Mouse (Mus musculus): ENCODE data around the gene Creb1. TPM values are rescaled to one million over a fixed set of nuclear protein-coding genes. Genes with fewer than 3 reads are reported as not detected.
A peak's percentile ranks its signal among the peaks of the same experiment; 100 is the strongest.

The Creb1 gene
- polyA plus RNA-seq, 1 experiment from 2014 or later, result 31.4 TPM

DNA sequence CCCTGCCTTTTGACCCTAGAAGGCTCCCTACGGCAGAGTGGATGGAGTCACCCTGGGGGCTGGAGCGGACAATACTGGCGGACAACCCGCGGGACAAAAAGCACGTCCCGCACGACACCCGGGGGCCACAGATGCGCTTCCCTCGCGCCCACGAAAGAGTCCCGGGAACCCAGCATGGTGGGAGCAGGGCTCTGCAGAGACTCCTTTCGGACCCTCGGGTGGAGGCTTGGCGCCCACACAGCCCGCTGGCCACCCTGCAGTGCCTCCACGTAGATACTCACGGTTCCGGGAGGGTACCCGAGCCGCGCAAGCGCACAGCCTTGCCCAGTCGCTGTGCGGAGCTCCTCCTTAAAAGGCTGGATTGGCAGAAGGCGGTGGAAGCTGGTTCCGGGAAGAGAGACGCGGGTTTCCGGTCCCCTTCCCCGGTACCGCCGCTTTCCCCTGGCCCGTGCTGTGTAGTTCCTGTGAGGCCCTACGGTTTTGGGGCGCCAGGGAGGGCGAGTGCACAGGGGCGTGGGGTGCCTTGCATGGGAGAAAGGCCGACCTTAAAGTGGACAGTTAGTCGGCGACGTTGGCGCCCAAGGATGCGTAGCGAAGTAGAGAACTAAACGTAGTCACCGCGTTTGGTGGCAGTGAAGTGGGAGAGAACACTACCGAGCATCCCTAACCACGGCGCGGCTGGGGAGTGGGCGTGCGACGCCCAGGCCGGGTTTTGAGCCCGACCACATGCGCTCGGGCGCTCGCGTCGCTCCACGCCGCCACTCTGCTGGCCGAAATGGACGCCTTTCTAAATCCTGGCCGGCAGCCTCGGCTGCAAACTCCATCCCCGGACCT, 84.7 kb downstream of the Creb1 start, which contains the start of gene Mettl21a:
TSS of gene Mettl21a (minus strand) at position 362 of the 834 bp plus-strand sequence.
- peak within 1 kb of the TSS; percentile 96 for H3K9ac ChIP-seq (ENCODE audit: low read depth, low read length)
- peak within 1 kb of the TSS; percentile 82 for H3K4me3 ChIP-seq (ENCODE audit: low read depth, low read length)
- under 1% methylated on average over 72 of the region's 72 CpGs for WGBS
- peak within 1 kb of the TSS; percentile 96 for H3K27ac ChIP-seq (ENCODE audit: low read depth, low read length)
- H3K9me3 ChIP-seq (ENCODE audit: control insufficient read depth, low read length), result no peaks in the 10 kb centered on the region
- DNase-seq (ENCODE audit: low spot score) (peak; percentile 89), ATAC-seq (replicated peaks; ENCODE audit: low FRiP score) (peak; percentile 92)
- H3K27me3 ChIP-seq (replicated peaks; ENCODE audit: control insufficient read depth, insufficient read depth, low read length), result no peaks in the 10 kb centered on the region
- peak within 1 kb of the TSS; percentile 88 for H3K4me2 ChIP-seq
- H3K36me3 ChIP-seq (ENCODE audit: control insufficient read depth, insufficient read depth, low read length), result no peaks in the 10 kb centered on the region; the same call in 1 of the 2 replicates
- H3K4me1 ChIP-seq (replicated peaks; ENCODE audit: control insufficient read depth, insufficient read depth, low read length), result peaks cover 17% of the 10 kb centered on the region

DNA sequence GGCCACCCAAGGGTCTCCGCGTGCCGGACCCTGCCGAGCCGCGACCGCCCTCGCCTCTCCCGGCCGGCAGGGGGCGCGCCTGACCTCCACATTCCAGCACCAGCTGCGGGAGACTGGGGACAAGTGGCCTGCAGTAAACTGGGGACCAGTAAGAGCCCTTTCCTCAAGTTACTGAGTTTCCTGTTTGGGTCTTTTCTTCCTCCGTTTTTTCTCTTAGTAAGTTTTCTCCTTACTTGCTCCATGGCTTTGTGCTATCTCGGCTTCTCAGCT, 85.2 kb downstream of the Creb1 start:
- peak; percentile 90 for DNase-seq (ENCODE audit: low spot score)
- Histone ChIP-seq H3K27ac (ENCODE audit: low read depth, low read length) (peak overlapping the region; percentile 96), H3K36me3 (ENCODE audit: control insufficient read depth, insufficient read depth, low read length) (no peaks in the 10 kb centered on the region), H3K9me3 (ENCODE audit: control insufficient read depth, low read length) (no peaks in the 10 kb centered on the region), H3K4me3 (ENCODE audit: low read depth, low read length) (peak overlapping the region; percentile 82), H3K4me2 (peak overlapping the region; percentile 88), H3K4me1 (replicated peaks; ENCODE audit: control insufficient read depth, insufficient read depth, low read length) (peaks cover 17% of the 10 kb centered on the region), H3K27me3 (replicated peaks; ENCODE audit: control insufficient read depth, insufficient read depth, low read length) (no peaks in the 10 kb centered on the region), H3K9ac (ENCODE audit: low read depth, low read length) (peak overlapping the region; percentile 96)
- peak; percentile 85 for ATAC-seq (replicated peaks; ENCODE audit: low FRiP score)
- WGBS, result under 1% methylated on average over 13 of the region's 15 CpGs

DNA sequence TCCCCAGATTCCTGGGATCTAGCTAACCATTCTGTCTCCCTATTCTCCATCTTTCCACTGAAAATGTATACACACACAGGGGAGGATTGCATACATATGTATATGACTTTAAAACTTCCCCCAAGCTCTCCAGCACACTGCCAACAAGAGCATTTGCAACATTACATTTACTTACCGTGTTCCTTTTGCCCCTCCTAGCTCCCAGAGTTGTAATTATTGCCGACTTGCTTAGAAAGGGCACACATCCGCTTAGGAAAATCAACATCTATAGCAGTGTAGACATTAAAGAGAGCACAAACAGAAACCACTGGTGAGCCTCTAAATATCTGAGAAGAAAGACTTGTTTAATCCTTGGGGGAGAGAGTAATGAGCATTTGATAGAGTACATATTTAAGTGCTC, 85.8 kb downstream of the Creb1 start:
- ATAC-seq (replicated peaks; ENCODE audit: low FRiP score) (no peak), DNase-seq (ENCODE audit: low spot score) (no peak)
- Histone ChIP-seq H3K4me1 (replicated peaks; ENCODE audit: control insufficient read depth, insufficient read depth, low read length) (peaks cover 17% of the 10 kb centered on the region), H3K27ac (ENCODE audit: low read depth, low read length) (0 out of 2 replicates have a peak overlapping the region, but pooled peaks have one; percentile 96), H3K36me3 (ENCODE audit: control insufficient read depth, insufficient read depth, low read length) (no peaks in the 10 kb centered on the region), H3K9ac (ENCODE audit: low read depth, low read length) (peak overlapping the region; percentile 96), H3K27me3 (replicated peaks; ENCODE audit: control insufficient read depth, insufficient read depth, low read length) (no peaks in the 10 kb centered on the region), H3K9me3 (ENCODE audit: control insufficient read depth, low read length) (no peaks in the 10 kb centered on the region), H3K4me3 (ENCODE audit: low read depth, low read length) (peak overlapping the region; percentile 82), H3K4me2 (peak overlapping the region; percentile 88)
- 71% methylated on average over 3 of the region's 3 CpGs for WGBS

DNA sequence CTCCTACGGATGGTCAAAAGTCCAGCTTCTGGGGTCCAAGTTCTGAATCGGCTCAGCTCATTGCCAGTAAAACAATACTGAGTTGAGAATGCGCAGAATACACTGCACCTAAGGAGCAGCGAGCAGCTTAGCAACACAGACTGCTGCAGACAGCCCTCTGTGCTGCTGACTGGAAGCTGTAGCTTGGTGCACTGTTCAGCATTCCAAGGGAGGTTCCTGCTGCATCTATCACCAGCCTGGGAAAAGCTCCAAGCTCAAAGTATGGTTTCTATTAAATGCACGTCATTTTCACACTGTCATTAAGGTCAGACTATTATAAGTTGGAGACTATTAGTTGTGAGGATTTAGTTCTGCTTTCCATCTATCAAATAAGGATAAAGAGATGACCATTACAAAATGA, 88.7 kb downstream of the Creb1 start:
- Histone ChIP-seq H3K27ac (ENCODE audit: low read depth, low read length) (no peak overlapping the region), H3K4me2 (no peak overlapping the region), H3K9me3 (ENCODE audit: control insufficient read depth, low read length) (no peaks in the 10 kb centered on the region), H3K27me3 (replicated peaks; ENCODE audit: control insufficient read depth, insufficient read depth, low read length) (no peaks in the 10 kb centered on the region), H3K4me1 (replicated peaks; ENCODE audit: control insufficient read depth, insufficient read depth, low read length) (peaks cover 10% of the 10 kb centered on the region), H3K4me3 (ENCODE audit: low read depth, low read length) (no peak overlapping the region), H3K9ac (ENCODE audit: low read depth, low read length) (no peak overlapping the region), H3K36me3 (ENCODE audit: control insufficient read depth, insufficient read depth, low read length) (no peaks in the 10 kb centered on the region)
- 87% methylated on average over 5 of the region's 5 CpGs for whole genome bisulfite sequencing
- ATAC-seq (replicated peaks; ENCODE audit: low FRiP score) (no peak), DNase-seq (ENCODE audit: low spot score) (no peak)

DNA sequence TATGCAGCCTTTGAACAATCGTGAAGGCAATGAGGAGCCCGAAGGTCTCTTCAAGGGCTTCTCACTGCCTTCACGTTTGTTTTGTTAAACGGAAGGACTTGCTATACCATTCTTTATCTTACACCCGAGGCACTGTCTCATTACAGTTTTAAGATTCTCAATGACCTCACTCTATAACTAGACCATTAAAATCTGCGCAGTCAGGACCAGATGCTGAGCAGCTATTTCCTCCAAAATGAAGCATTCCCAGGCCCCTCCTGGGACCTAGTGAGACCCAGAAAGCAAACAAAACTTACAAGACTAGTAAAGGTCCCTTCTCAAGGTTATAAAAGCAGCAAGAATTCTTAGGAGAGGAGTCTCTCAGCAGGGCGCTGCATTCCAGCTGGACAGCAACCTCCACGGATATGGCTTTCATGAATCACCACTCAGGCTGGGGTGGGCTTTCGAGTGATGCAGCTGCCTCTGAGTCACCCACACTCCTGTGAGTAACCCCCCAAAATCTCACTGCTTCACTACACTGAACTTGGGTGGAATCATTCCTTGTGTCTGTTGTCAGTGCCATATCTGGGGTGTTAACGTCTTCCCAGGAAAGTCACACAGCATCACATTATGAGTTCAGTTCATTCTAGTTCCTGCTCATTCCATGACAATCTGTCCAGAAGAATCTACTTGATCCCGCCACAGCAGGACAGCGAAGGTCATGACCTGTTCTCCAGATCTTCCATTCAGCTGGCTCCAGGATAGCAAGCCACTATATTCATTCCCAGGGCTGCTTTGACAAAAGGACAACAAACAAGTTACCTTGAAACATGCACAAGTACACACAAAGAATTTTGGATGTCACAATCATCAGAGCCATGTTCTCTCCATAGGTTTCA, 91.4 kb downstream of the Creb1 start:
- DNase-seq (ENCODE audit: low spot score) (no peak), ATAC-seq (replicated peaks; ENCODE audit: low FRiP score) (no peak)
- Histone ChIP-seq H3K4me3 (ENCODE audit: low read depth, low read length) (no peak overlapping the region), H3K27ac (ENCODE audit: low read depth, low read length) (no peak overlapping the region), H3K36me3 (ENCODE audit: control insufficient read depth, insufficient read depth, low read length) (no peaks in the 10 kb centered on the region), H3K9ac (ENCODE audit: low read depth, low read length) (no peak overlapping the region), H3K4me2 (no peak overlapping the region), H3K9me3 (ENCODE audit: control insufficient read depth, low read length) (no peaks in the 10 kb centered on the region), H3K27me3 (replicated peaks; ENCODE audit: control insufficient read depth, insufficient read depth, low read length) (no peaks in the 10 kb centered on the region), H3K4me1 (replicated peaks; ENCODE audit: control insufficient read depth, insufficient read depth, low read length) (no peaks in the 10 kb centered on the region)
- WGBS, result 71% methylated on average over 12 of the region's 12 CpGs

DNA sequence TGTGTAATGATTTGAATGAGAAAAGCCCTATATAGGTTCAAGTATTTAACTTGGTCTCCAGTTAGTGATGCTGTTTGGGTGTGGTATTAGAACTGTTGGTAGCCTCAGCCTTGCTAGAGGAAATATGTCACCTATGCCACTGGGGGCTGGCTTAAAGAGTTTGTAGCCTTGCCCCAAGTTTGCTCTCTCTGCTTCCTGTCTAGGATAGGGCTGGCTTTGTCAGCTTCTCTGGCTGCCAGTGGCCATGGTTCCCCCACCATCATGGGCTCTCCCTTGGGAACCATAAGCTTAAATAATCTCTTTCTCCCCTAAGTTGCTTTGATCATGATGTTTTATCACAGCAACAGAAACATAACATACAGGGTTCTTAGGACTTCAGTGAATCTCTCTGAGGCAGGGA, 92.8 kb downstream of the Creb1 start:
- Histone ChIP-seq H3K27ac (ENCODE audit: low read depth, low read length) (no peak overlapping the region), H3K27me3 (replicated peaks; ENCODE audit: control insufficient read depth, insufficient read depth, low read length) (no peaks in the 10 kb centered on the region), H3K4me1 (replicated peaks; ENCODE audit: control insufficient read depth, insufficient read depth, low read length) (no peaks in the 10 kb centered on the region), H3K4me2 (no peak overlapping the region), H3K9ac (ENCODE audit: low read depth, low read length) (no peak overlapping the region), H3K4me3 (ENCODE audit: low read depth, low read length) (no peak overlapping the region), H3K36me3 (ENCODE audit: control insufficient read depth, insufficient read depth, low read length) (no peaks in the 10 kb centered on the region), H3K9me3 (ENCODE audit: control insufficient read depth, low read length) (no peaks in the 10 kb centered on the region)
- DNase-seq (ENCODE audit: low spot score) (no peak), ATAC-seq (replicated peaks; ENCODE audit: low FRiP score) (no peak)

DNA sequence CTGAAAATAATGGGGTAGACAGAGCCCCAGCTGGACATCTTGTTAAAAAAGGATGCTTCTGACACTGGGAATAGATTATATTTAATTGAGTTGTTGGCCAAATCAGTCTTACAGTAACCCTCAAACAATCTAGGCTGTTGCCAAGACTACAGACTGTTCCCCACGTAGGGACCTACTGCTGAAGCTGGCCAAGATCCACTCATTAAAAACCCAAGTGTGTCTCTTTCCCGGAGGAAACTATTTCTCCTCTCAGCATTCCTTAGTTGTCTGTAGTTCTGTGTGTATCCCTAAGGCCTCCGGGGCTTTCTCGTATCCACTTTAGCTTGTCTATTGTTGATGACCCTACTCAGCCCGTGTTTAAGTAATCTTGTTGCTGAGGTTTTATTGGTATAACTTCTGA, 99.1 kb downstream of the Creb1 start:
- no peaks in the 10 kb centered on the region for H3K9me3 ChIP-seq (ENCODE audit: control insufficient read depth, low read length)
- H3K27ac ChIP-seq (ENCODE audit: low read depth, low read length), result no peak overlapping the region
- H3K4me2 ChIP-seq, result no peak overlapping the region
- ATAC-seq (replicated peaks; ENCODE audit: low FRiP score) (no peak), DNase-seq (ENCODE audit: low spot score) (no peak)
- 81% methylated on average over 5 of the region's 5 CpGs for WGBS
- H3K36me3 ChIP-seq (ENCODE audit: control insufficient read depth, insufficient read depth, low read length), result no peaks in the 10 kb centered on the region
- H3K4me1 ChIP-seq (replicated peaks; ENCODE audit: control insufficient read depth, insufficient read depth, low read length), result peaks cover 5% of the 10 kb centered on the region
- H3K27me3 ChIP-seq (replicated peaks; ENCODE audit: control insufficient read depth, insufficient read depth, low read length), result no peaks in the 10 kb centered on the region
- no peak overlapping the region for H3K9ac ChIP-seq (ENCODE audit: low read depth, low read length)
- no peak overlapping the region for H3K4me3 ChIP-seq (ENCODE audit: low read depth, low read length)

DNA sequence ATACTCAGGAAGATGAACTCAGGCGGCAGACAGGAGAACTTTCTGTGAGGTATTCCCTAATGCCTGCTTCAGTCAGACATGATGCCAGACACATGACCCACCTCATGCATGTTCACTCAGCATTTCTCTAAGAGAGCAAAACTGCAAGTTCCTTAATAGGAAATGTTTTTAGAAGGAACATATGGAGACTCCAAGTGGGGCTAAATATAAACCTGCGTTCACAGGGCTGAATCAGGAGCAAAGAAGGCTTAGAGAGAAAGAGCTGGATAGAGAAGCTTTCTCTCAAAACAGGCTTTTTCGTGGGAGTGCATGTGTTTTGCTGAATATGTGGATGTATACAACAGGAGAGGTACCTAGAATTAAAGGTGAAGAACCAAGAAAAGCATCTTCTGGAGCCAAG, 100.8 kb downstream of the Creb1 start:
- H3K9ac ChIP-seq (ENCODE audit: low read depth, low read length), result no peak overlapping the region
- no peak overlapping the region for H3K27ac ChIP-seq (ENCODE audit: low read depth, low read length)
- H3K36me3 ChIP-seq (ENCODE audit: control insufficient read depth, insufficient read depth, low read length), result no peaks in the 10 kb centered on the region
- H3K9me3 ChIP-seq (ENCODE audit: control insufficient read depth, low read length), result no peaks in the 10 kb centered on the region
- H3K4me1 ChIP-seq (replicated peaks; ENCODE audit: control insufficient read depth, insufficient read depth, low read length), result peaks cover 5% of the 10 kb centered on the region
- no peak overlapping the region for H3K4me2 ChIP-seq
- H3K4me3 ChIP-seq (ENCODE audit: low read depth, low read length), result no peak overlapping the region
- 79% methylated on average over 3 of the region's 3 CpGs for WGBS
- no peak for DNase-seq (ENCODE audit: low spot score)
- no peak for ATAC-seq (replicated peaks; ENCODE audit: low FRiP score)
- no peaks in the 10 kb centered on the region for H3K27me3 ChIP-seq (replicated peaks; ENCODE audit: control insufficient read depth, insufficient read depth, low read length)

All from liver, embryonic 11.5 days (tissue).